Mouse (Mus musculus) heart, adult 11 months (tissue): Measurements from ENCODE around the gene Ddb2.
A peak's percentile ranks its signal among the peaks of the same experiment; 100 is the strongest.

Source experiments
- DNase-seq: peaks from one replicate; pipeline ENCODE4 v3.0.0; 2022

The Ddb2 gene

GRCm38 (mm10) chr2:91236601-91237510 is at the start of gene Ddb2:
Gene Ddb2, minus strand, starts transcription at chr2:91236982.
- peak; percentile 99 for DNase-seq

- DNase-seq, result no peak
These were observed 49.2 kb upstream of the Ddb2 start for GRCm38 (mm10) chr2:91285885-91286505.

GRCm38 (mm10) chr2:91284375-91285199 is 47.8 kb upstream of the Ddb2 start:
- peak; percentile 95 for DNase-seq

- DNase-seq, result no peak
These were observed 47.2 kb upstream of the Ddb2 start for GRCm38 (mm10) chr2:91283972-91284371.

- DNase-seq, result no peak
These were observed 44.6 kb upstream of the Ddb2 start for GRCm38 (mm10) chr2:91281366-91281765.

- DNase-seq, result no peak
These were observed 42.6 kb upstream of the Ddb2 start for GRCm38 (mm10) chr2:91279372-91279755.

- DNase-seq, result no peak
These were observed 42.1 kb upstream of the Ddb2 start for GRCm38 (mm10) chr2:91278749-91279371.

- peak; percentile 89 for DNase-seq
These were observed 32.9 kb upstream of the Ddb2 start for GRCm38 (mm10) chr2:91269687-91270133.

- DNase-seq, result no peak
These were observed 31.9 kb upstream of the Ddb2 start for GRCm38 (mm10) chr2:91268706-91269105.

GRCm38 (mm10) chr2:91268042-91268441 is 31.3 kb upstream of the Ddb2 start:
- peak; percentile 83 for DNase-seq

- DNase-seq, result peak; percentile 100
These were observed 28.2 kb upstream of the Ddb2 start, which contains the start of gene Arfgap2 for GRCm38 (mm10) chr2:91264711-91265681. Gene Arfgap2, plus strand, starts transcription at chr2:91264974.

GRCm38 (mm10) chr2:91263692-91264660 is 27.2 kb upstream of the Ddb2 start:
- peak; percentile 94 for DNase-seq

GRCm38 (mm10) chr2:91259493-91259892 is 22.7 kb upstream of the Ddb2 start:
- DNase-seq, result peak; percentile 92

GRCm38 (mm10) chr2:91258830-91259229 is 22.0 kb upstream of the Ddb2 start:
- DNase-seq, result no peak

- no peak for DNase-seq
These were observed 21.3 kb upstream of the Ddb2 start for GRCm38 (mm10) chr2:91258054-91258453.

GRCm38 (mm10) chr2:91257126-91257980 is 20.6 kb upstream of the Ddb2 start:
- peak; percentile 93 for DNase-seq

GRCm38 (mm10) chr2:91256256-91257125 is 19.7 kb upstream of the Ddb2 start:
- DNase-seq, result peak; percentile 98

GRCm38 (mm10) chr2:91255661-91256150 is 18.9 kb upstream of the Ddb2 start, which contains the start of gene Pacsin3:
Gene Pacsin3, plus strand, starts transcription at chr2:91255954.
- peak; percentile 97 for DNase-seq
